Mouse (Mus musculus): ENCODE data around the gene Ccdc27. TPM values are rescaled to one million over a fixed set of nuclear protein-coding genes. Genes with fewer than 3 reads are reported as not detected.

Gene Ccdc27
- polyA plus RNA-seq (2014; fragmentation: Nextera tagmentation; extraction: Ambion mirVana), result not detected in 2 replicates

GRCm38 (mm10) chr4:154042577-154042976, at the start of gene Ccdc27:
Gene Ccdc27 (minus strand): TSS chr4:154042677.
- Histone ChIP-seq H3K4me1 (replicated peaks; ENCODE audit: control insufficient read depth, insufficient read depth, low read length) (no peaks in the 10 kb centered on the region), H3K4me2 (replicated peaks) (no peak within 1 kb of the TSS), H3K36me3 (replicated peaks; ENCODE audit: control insufficient read depth, insufficient read depth) (no peaks in the 10 kb centered on the region), H3K27me3 (ENCODE audit: control insufficient read depth, insufficient read depth, low read length) (no peaks in the 10 kb centered on the region), H3K9me3 (ENCODE audit: control insufficient read depth, low read length) (no peaks in the 10 kb centered on the region), H3K27ac (no peak within 1 kb of the TSS), H3K4me3 (replicated peaks; ENCODE audit: low read length) (no peak within 1 kb of the TSS), H3K9ac (no peak within 1 kb of the TSS)
- DNase-seq (ENCODE audit: low spot score), result no peak
- 85% methylated on average over 9 of the region's 9 CpGs for WGBS
- ATAC-seq (ENCODE audit: low FRiP score), result no peak

- no peak for DNase-seq (ENCODE audit: low spot score)
- no peak for ATAC-seq (ENCODE audit: low FRiP score)
- 58% methylated on average over 8 of the region's 8 CpGs for WGBS
Observed at GRCm38 (mm10) chr4:154091356-154091755, 48.9 kb upstream of the Ccdc27 start.

GRCm38 (mm10) chr4:154089205-154089604, 46.7 kb upstream of the Ccdc27 start:
- WGBS, result 56% methylated on average over 5 of the region's 5 CpGs
- ATAC-seq (ENCODE audit: low FRiP score), result no peak

More at GRCm38 (mm10) chr4:154091356-154091755, 48.9 kb upstream of the Ccdc27 start:
- Histone ChIP-seq H3K27ac (no peak overlapping the region), H3K36me3 (replicated peaks; ENCODE audit: control insufficient read depth, insufficient read depth) (no peaks in the 10 kb centered on the region), H3K4me1 (replicated peaks; ENCODE audit: control insufficient read depth, insufficient read depth, low read length) (no peaks in the 10 kb centered on the region), H3K9ac (no peak overlapping the region), H3K9me3 (ENCODE audit: control insufficient read depth, low read length) (no peaks in the 10 kb centered on the region), H3K27me3 (ENCODE audit: control insufficient read depth, insufficient read depth, low read length) (no peaks in the 10 kb centered on the region), H3K4me3 (replicated peaks; ENCODE audit: low read length) (no peak overlapping the region), H3K4me2 (replicated peaks) (no peak overlapping the region)

GRCm38 (mm10) chr4:154086436-154086835, 44.0 kb upstream of the Ccdc27 start:
- no peak for ATAC-seq (ENCODE audit: low FRiP score)
- Histone ChIP-seq H3K4me3 (replicated peaks; ENCODE audit: low read length) (no peak overlapping the region), H3K4me1 (replicated peaks; ENCODE audit: control insufficient read depth, insufficient read depth, low read length) (no peaks in the 10 kb centered on the region), H3K4me2 (replicated peaks) (no peak overlapping the region), H3K27ac (no peak overlapping the region), H3K27me3 (ENCODE audit: control insufficient read depth, insufficient read depth, low read length) (peaks cover 18% of the 10 kb centered on the region), H3K36me3 (replicated peaks; ENCODE audit: control insufficient read depth, insufficient read depth) (no peaks in the 10 kb centered on the region), H3K9ac (no peak overlapping the region), H3K9me3 (ENCODE audit: control insufficient read depth, low read length) (no peaks in the 10 kb centered on the region)
- 89% methylated on average over 8 of the region's 8 CpGs for WGBS
- no peak for DNase-seq (ENCODE audit: low spot score)

More at GRCm38 (mm10) chr4:154089205-154089604, 46.7 kb upstream of the Ccdc27 start:
- Histone ChIP-seq H3K9ac (no peak overlapping the region), H3K27ac (no peak overlapping the region), H3K36me3 (replicated peaks; ENCODE audit: control insufficient read depth, insufficient read depth) (no peaks in the 10 kb centered on the region), H3K27me3 (ENCODE audit: control insufficient read depth, insufficient read depth, low read length) (no peaks in the 10 kb centered on the region), H3K4me2 (replicated peaks) (no peak overlapping the region), H3K4me3 (replicated peaks; ENCODE audit: low read length) (no peak overlapping the region), H3K4me1 (replicated peaks; ENCODE audit: control insufficient read depth, insufficient read depth, low read length) (no peaks in the 10 kb centered on the region), H3K9me3 (ENCODE audit: control insufficient read depth, low read length) (no peaks in the 10 kb centered on the region)
- no peak for DNase-seq (ENCODE audit: low spot score)

- Histone ChIP-seq H3K36me3 (replicated peaks; ENCODE audit: control insufficient read depth, insufficient read depth) (no peaks in the 10 kb centered on the region), H3K4me2 (replicated peaks) (no peak overlapping the region), H3K27me3 (ENCODE audit: control insufficient read depth, insufficient read depth, low read length) (peaks cover 24% of the 10 kb centered on the region), H3K27ac (no peak overlapping the region), H3K9me3 (ENCODE audit: control insufficient read depth, low read length) (no peaks in the 10 kb centered on the region), H3K4me3 (replicated peaks; ENCODE audit: low read length) (no peak overlapping the region), H3K4me1 (replicated peaks; ENCODE audit: control insufficient read depth, insufficient read depth, low read length) (no peaks in the 10 kb centered on the region), H3K9ac (no peak overlapping the region)
- 54% methylated on average over 3 of the region's 3 CpGs for WGBS
- DNase-seq (ENCODE audit: low spot score), result no peak
- no peak for ATAC-seq (ENCODE audit: low FRiP score)
Observed at GRCm38 (mm10) chr4:154085856-154086255, 43.4 kb upstream of the Ccdc27 start.

GRCm38 (mm10) chr4:154081974-154082373, 39.5 kb upstream of the Ccdc27 start:
- H3K4me2 ChIP-seq (replicated peaks), result no peak overlapping the region
- no peak overlapping the region for H3K27ac ChIP-seq
- H3K36me3 ChIP-seq (replicated peaks; ENCODE audit: control insufficient read depth, insufficient read depth), result no peaks in the 10 kb centered on the region
- H3K9me3 ChIP-seq (ENCODE audit: control insufficient read depth, low read length), result no peaks in the 10 kb centered on the region
- DNase-seq (ENCODE audit: low spot score), result no peak
- H3K9ac ChIP-seq, result no peak overlapping the region
- H3K4me1 ChIP-seq (replicated peaks; ENCODE audit: control insufficient read depth, insufficient read depth, low read length), result no peaks in the 10 kb centered on the region
- no peak overlapping the region for H3K4me3 ChIP-seq (replicated peaks; ENCODE audit: low read length)
- H3K27me3 ChIP-seq (ENCODE audit: control insufficient read depth, insufficient read depth, low read length), result peaks cover 43% of the 10 kb centered on the region
- WGBS, result 7% methylated on average over 1 of the region's 1 CpGs
- no peak for ATAC-seq (ENCODE audit: low FRiP score)

GRCm38 (mm10) chr4:154081021-154081420, 38.5 kb upstream of the Ccdc27 start:
- ATAC-seq (ENCODE audit: low FRiP score) (no peak), DNase-seq (ENCODE audit: low spot score) (no peak)
- 5% methylated on average over 13 of the region's 13 CpGs for WGBS
- Histone ChIP-seq H3K36me3 (replicated peaks; ENCODE audit: control insufficient read depth, insufficient read depth) (no peaks in the 10 kb centered on the region), H3K4me2 (replicated peaks) (no peak overlapping the region; the same call in 1 of the 2 replicates), H3K4me3 (replicated peaks; ENCODE audit: low read length) (no peak overlapping the region), H3K27me3 (ENCODE audit: control insufficient read depth, insufficient read depth, low read length) (peaks cover 43% of the 10 kb centered on the region), H3K9me3 (ENCODE audit: control insufficient read depth, low read length) (no peaks in the 10 kb centered on the region), H3K4me1 (replicated peaks; ENCODE audit: control insufficient read depth, insufficient read depth, low read length) (no peaks in the 10 kb centered on the region), H3K9ac (no peak overlapping the region; the same call in 1 of the 2 replicates), H3K27ac (no peak overlapping the region)

- WGBS, result 49% methylated on average over 4 of the region's 4 CpGs
- Histone ChIP-seq H3K9ac (no peak overlapping the region), H3K4me1 (replicated peaks; ENCODE audit: control insufficient read depth, insufficient read depth, low read length) (no peaks in the 10 kb centered on the region), H3K36me3 (replicated peaks; ENCODE audit: control insufficient read depth, insufficient read depth) (no peaks in the 10 kb centered on the region), H3K9me3 (ENCODE audit: control insufficient read depth, low read length) (no peaks in the 10 kb centered on the region), H3K27me3 (ENCODE audit: control insufficient read depth, insufficient read depth, low read length) (peaks cover 43% of the 10 kb centered on the region), H3K27ac (no peak overlapping the region), H3K4me2 (replicated peaks) (no peak overlapping the region), H3K4me3 (replicated peaks; ENCODE audit: low read length) (no peak overlapping the region)
- ATAC-seq (ENCODE audit: low FRiP score) (no peak), DNase-seq (ENCODE audit: low spot score) (no peak)
Observed at GRCm38 (mm10) chr4:154080211-154080610, 37.7 kb upstream of the Ccdc27 start.

GRCm38 (mm10) chr4:154071941-154072340, 29.5 kb upstream of the Ccdc27 start:
- Histone ChIP-seq H3K9ac (no peak overlapping the region), H3K4me3 (replicated peaks; ENCODE audit: low read length) (0 out of 2 replicates have a peak overlapping the region, but pooled peaks have one; percentile 4), H3K9me3 (ENCODE audit: control insufficient read depth, low read length) (no peaks in the 10 kb centered on the region), H3K27me3 (ENCODE audit: control insufficient read depth, insufficient read depth, low read length) (peaks cover 28% of the 10 kb centered on the region), H3K36me3 (replicated peaks; ENCODE audit: control insufficient read depth, insufficient read depth) (no peaks in the 10 kb centered on the region), H3K27ac (no peak overlapping the region), H3K4me2 (replicated peaks) (peak overlapping the region; percentile 37), H3K4me1 (replicated peaks; ENCODE audit: control insufficient read depth, insufficient read depth, low read length) (0 out of 2 replicates have a peak, but pooled peaks cover 5% of the 10 kb centered on the region)
- DNase-seq (ENCODE audit: low spot score) (no peak), ATAC-seq (ENCODE audit: low FRiP score) (no peak)
- 16% methylated on average over 16 of the region's 16 CpGs for WGBS

- H3K9ac ChIP-seq, result no peak overlapping the region
- no peak overlapping the region for H3K27ac ChIP-seq
- no peak for ATAC-seq (ENCODE audit: low FRiP score)
- H3K9me3 ChIP-seq (ENCODE audit: control insufficient read depth, low read length), result no peaks in the 10 kb centered on the region
- 0 out of 2 replicates have a peak, but pooled peaks cover 5% of the 10 kb centered on the region for H3K4me1 ChIP-seq (replicated peaks; ENCODE audit: control insufficient read depth, insufficient read depth, low read length)
- H3K27me3 ChIP-seq (ENCODE audit: control insufficient read depth, insufficient read depth, low read length), result peaks cover 28% of the 10 kb centered on the region
- no peak for DNase-seq (ENCODE audit: low spot score)
- H3K4me2 ChIP-seq (replicated peaks), result peak overlapping the region; percentile 37
- 3% methylated on average over 15 of the region's 20 CpGs for WGBS
- H3K4me3 ChIP-seq (replicated peaks; ENCODE audit: low read length), result 0 out of 2 replicates have a peak overlapping the region, but pooled peaks have one; percentile 4
- H3K36me3 ChIP-seq (replicated peaks; ENCODE audit: control insufficient read depth, insufficient read depth), result no peaks in the 10 kb centered on the region
Observed at GRCm38 (mm10) chr4:154071521-154071920, 29.0 kb upstream of the Ccdc27 start.

Measured in hindbrain, embryonic 14.5 days (tissue).